Mouse (Mus musculus): Measurements from ENCODE around the gene Trir.

DNA sequence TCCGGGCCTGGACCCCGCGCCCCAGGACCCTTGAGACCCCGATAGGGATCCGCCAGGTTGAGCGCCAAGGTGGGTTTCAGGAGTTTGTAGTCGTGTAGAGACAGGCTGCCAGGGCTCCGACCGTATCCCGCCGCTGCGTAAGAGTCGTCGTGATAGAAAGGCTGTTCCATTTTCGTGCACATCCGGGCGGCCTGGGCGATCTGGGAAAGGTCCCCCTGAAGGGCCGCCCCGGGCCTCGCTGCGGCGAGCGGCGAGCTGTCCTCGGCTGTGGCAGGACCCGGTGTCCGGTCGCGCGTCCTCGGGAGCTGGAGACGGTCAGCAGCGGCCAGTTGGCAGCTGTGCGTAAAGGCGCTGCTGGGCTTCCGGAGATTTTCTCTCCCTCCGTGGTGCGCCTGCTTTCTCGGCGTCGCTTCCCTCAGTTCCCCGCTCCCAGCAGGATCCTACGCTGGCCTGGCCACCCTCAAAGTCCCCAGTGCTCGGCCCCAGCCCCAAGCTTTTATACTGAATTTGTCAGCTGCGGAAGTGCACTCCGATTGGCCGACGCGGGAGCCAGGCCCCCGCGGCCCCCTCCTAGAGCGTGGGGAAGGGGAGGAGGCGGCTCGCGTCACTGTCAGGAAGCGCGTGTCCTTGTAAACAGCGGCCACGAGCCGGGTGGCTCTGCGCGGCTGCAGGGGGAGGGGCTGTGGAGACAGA lies 48.2 kb upstream of the Trir start, which contains the start of gene Junb:
- TF ChIP-seq CTCF (conservative IDR thresholded peaks at IDR 0.05; ENCODE audit: low read length) (no peak), NANOG (IDR thresholded peaks at IDR 0.05; ENCODE audit: borderline replicate concordance, low read length) (no peak), POU5F1 (IDR thresholded peaks at IDR 0.05; ENCODE audit: borderline replicate concordance, low read length) (no peak)

Measured in E14TG2a.4 (cell line).